Mouse (Mus musculus): Measurements from ENCODE around the gene Exph5. TPM values are rescaled to one million over a fixed set of nuclear protein-coding genes. Genes with fewer than 3 reads are reported as not detected.

Exph5 gene
- total RNA-seq, 2 experiments from 2014 or later = 3.1 to 3.3 TPM

- DNase-seq (ENCODE audit: low spot score in 2 of 2) = peak in 1 of 2 experiments; percentile 49
These were observed 19.6 kb downstream of the Exph5 start for GRCm38 (mm10) chr9:53320894-53321650.

- no peak for DNase-seq (ENCODE audit: low spot score in 2 of 2)
These were observed 20.2 kb downstream of the Exph5 start for GRCm38 (mm10) chr9:53321683-53322082.

GRCm38 (mm10) chr9:53323419-53324251 is 22.2 kb downstream of the Exph5 start:
- no peak for DNase-seq (ENCODE audit: low spot score in 2 of 2)

- DNase-seq (ENCODE audit: low spot score in 2 of 2) = no peak
These were observed 24.1 kb downstream of the Exph5 start for GRCm38 (mm10) chr9:53325363-53326090.

- DNase-seq (ENCODE audit: low spot score in 2 of 2) = no peak
These were observed 26.7 kb downstream of the Exph5 start for GRCm38 (mm10) chr9:53328203-53328602.

GRCm38 (mm10) chr9:53329301-53330206 is 28.1 kb downstream of the Exph5 start:
- no peak for DNase-seq (ENCODE audit: low spot score in 2 of 2)

- no peak for DNase-seq (ENCODE audit: low spot score in 2 of 2)
These were observed 28.8 kb downstream of the Exph5 start for GRCm38 (mm10) chr9:53330247-53330646.

GRCm38 (mm10) chr9:53333436-53333835 is 32.0 kb downstream of the Exph5 start:
- DNase-seq (ENCODE audit: low spot score in 2 of 2) = no peak

GRCm38 (mm10) chr9:53335131-53335530 is 33.7 kb downstream of the Exph5 start:
- no peak for DNase-seq (ENCODE audit: low spot score in 2 of 2)

GRCm38 (mm10) chr9:53339603-53340002 is 38.1 kb downstream of the Exph5 start:
- no peak for DNase-seq (ENCODE audit: low spot score in 2 of 2)

- DNase-seq (ENCODE audit: low spot score in 2 of 2) = no peak
These were observed 39.0 kb downstream of the Exph5 start for GRCm38 (mm10) chr9:53340328-53340916.

GRCm38 (mm10) chr9:53340969-53341368 is 39.5 kb downstream of the Exph5 start:
- no peak for DNase-seq (ENCODE audit: low spot score in 2 of 2)

- DNase-seq (ENCODE audit: low spot score in 2 of 2) = no peak
These were observed 40.5 kb downstream of the Exph5 start for GRCm38 (mm10) chr9:53341981-53342380.

GRCm38 (mm10) chr9:53344646-53345432 is 43.4 kb downstream of the Exph5 start:
- DNase-seq (ENCODE audit: low spot score in 2 of 2) = no peak

GRCm38 (mm10) chr9:53345728-53346127 is 44.3 kb downstream of the Exph5 start:
- no peak for DNase-seq (ENCODE audit: low spot score in 2 of 2)

GRCm38 (mm10) chr9:53346402-53346801 is 44.9 kb downstream of the Exph5 start:
- DNase-seq (ENCODE audit: low spot score in 2 of 2) = no peak

GRCm38 (mm10) chr9:53349211-53349610 is 47.7 kb downstream of the Exph5 start:
- no peak for DNase-seq (ENCODE audit: low spot score in 2 of 2)

- no peak for DNase-seq (ENCODE audit: low spot score in 2 of 2)
These were observed 48.9 kb downstream of the Exph5 start for GRCm38 (mm10) chr9:53350331-53350730.

GRCm38 (mm10) chr9:53351899-53352298 is 50.4 kb downstream of the Exph5 start:
- no peak for DNase-seq (ENCODE audit: low spot score in 2 of 2)

Measured in layer of hippocampus, postnatal 14 days (tissue).